Mouse (Mus musculus): ENCODE results near the gene Snip1. TPM values are rescaled to one million over a fixed set of nuclear protein-coding genes. Genes with fewer than 3 reads are reported as not detected.

Gene Snip1
- polyA plus RNA-seq (2015; fragmentation: Nextera tagmentation; extraction: Ambion mirVana) = 12.5 and 14.9 TPM in 2 replicates

GRCm38 (mm10) chr4:125066490-125067370 is at the start of gene Snip1:
Gene Snip1 (plus strand): TSS chr4:125066672.

GRCm38 (mm10) chr4:125065517-125066307 is 760 bp upstream of the Snip1 start, which contains the start of gene Dnali1:
Gene Dnali1 (minus strand): TSS chr4:125065703.

GRCm38 (mm10) chr4:125084403-125085345 is 18.2 kb downstream of the Snip1 start, which contains the start of gene Meaf6:
Gene Meaf6 (plus strand): TSS chr4:125085134.

Other genes with a start within 250 kb of the Snip1 start
- gene Yrdc, start 216.0 kb upstream of the Snip1 start, polyA plus RNA-seq (2015; fragmentation: Nextera tagmentation; extraction: Ambion mirVana) = 23.5 and 27.8 TPM in 2 replicates
- gene 1110065P20Rik, start 215.5 kb upstream of the Snip1 start, polyA plus RNA-seq (2015; fragmentation: Nextera tagmentation; extraction: Ambion mirVana) = 66.9 and 78.5 TPM in 2 replicates
- 0.06 and 0.17 TPM in 2 replicates for gene Maneal, start 204.5 kb upstream of the Snip1 start, polyA plus RNA-seq (2015; fragmentation: Nextera tagmentation; extraction: Ambion mirVana)
- not detected in 2 replicates for gene Epha10, start 185.8 kb upstream of the Snip1 start, polyA plus RNA-seq (2015; fragmentation: Nextera tagmentation; extraction: Ambion mirVana)
- gene 9930104L06Rik, start 129.6 kb upstream of the Snip1 start, polyA plus RNA-seq (2015; fragmentation: Nextera tagmentation; extraction: Ambion mirVana) = 7.6 and 7.9 TPM in 2 replicates
- 19.8 and 29.5 TPM in 2 replicates for gene Cdca8, start 127.4 kb upstream of the Snip1 start, polyA plus RNA-seq (2015; fragmentation: Nextera tagmentation; extraction: Ambion mirVana)
- 10.9 and 11.9 TPM in 2 replicates for gene Rspo1, start 80.2 kb upstream of the Snip1 start, polyA plus RNA-seq (2015; fragmentation: Nextera tagmentation; extraction: Ambion mirVana)
- 45.0 and 46.7 TPM in 2 replicates for gene Gnl2, start 50.1 kb upstream of the Snip1 start, polyA plus RNA-seq (2015; fragmentation: Nextera tagmentation; extraction: Ambion mirVana)
- gene Dnali1, start 969 bp upstream of the Snip1 start, polyA plus RNA-seq (2015; fragmentation: Nextera tagmentation; extraction: Ambion mirVana) = 0.07 TPM in 1 of 2 replicates, not detected in the other
- gene Meaf6, start 18.5 kb downstream of the Snip1 start, polyA plus RNA-seq (2015; fragmentation: Nextera tagmentation; extraction: Ambion mirVana) = 23.1 and 28.3 TPM in 2 replicates
- 1.6 and 1.7 TPM in 2 replicates for gene Zc3h12a, start 61.2 kb downstream of the Snip1 start, polyA plus RNA-seq (2015; fragmentation: Nextera tagmentation; extraction: Ambion mirVana)